Mouse (Mus musculus) ovary, postnatal 14 days (tissue): Measurements from ENCODE around the gene Pced1b.

Experiments
- DNase-seq: peaks from one replicate; pipeline ENCODE4 v3.0.0; 2022; ENCODE audit warnings: low spot score

Pced1b gene

GRCm38 (mm10) chr15:97397793-97398192 lies 150.9 kb downstream of the Pced1b start:
- no peak for DNase-seq

GRCm38 (mm10) chr15:97400866-97401265 lies 154.0 kb downstream of the Pced1b start:
- DNase-seq, result no peak

GRCm38 (mm10) chr15:97404483-97404882 lies 157.6 kb downstream of the Pced1b start:
- DNase-seq, result no peak

GRCm38 (mm10) chr15:97404998-97405397 lies 158.1 kb downstream of the Pced1b start:
- DNase-seq, result no peak

GRCm38 (mm10) chr15:97406105-97406504 lies 159.2 kb downstream of the Pced1b start:
- DNase-seq, result no peak

DNA sequence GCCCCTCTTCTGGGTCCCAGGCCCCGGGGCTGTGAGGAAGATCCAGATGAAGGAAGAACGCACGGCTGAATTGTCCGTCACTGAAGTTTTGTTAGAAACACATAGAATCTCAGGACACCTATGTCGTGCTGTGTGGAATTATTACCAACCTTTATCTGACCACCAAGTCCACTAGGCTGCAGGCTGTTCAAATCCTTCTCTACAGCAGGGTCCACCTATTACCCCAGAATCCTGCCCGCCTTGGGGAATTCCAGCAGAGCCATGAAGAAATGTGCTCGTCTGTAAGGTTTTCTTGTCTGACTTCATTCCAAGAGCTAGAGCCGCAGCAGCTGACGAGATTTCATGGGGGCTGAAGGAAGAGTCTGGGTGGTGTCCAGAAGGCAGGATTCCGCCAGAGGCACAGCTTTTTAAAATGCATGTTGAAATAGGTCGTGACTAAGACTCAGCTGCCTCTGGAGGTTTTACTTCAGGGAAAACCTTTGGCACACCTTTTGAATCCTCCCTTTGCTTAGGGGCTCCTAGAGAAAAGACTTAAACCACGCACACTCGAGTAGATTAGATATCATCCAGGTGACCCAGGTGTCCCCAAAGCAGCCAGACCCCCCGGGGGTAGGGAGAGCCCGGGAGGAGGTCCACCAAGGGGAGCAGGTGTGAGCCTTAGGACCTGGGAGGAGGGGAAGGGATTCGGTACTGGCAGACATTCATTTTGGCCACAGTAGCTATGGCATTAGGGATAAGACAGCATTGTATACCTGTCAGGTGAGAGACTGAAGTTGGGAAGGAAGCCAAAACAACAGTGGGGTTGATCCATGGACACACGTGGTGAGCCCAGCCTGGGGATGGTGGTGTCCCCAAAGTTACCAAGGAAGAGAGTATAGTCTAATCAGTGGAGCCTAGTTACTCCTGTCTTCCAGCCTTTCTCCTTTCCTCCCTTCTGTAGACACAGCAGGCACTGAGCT lies 160.9 kb downstream of the Pced1b start:
- peak; percentile 19 for DNase-seq

DNA sequence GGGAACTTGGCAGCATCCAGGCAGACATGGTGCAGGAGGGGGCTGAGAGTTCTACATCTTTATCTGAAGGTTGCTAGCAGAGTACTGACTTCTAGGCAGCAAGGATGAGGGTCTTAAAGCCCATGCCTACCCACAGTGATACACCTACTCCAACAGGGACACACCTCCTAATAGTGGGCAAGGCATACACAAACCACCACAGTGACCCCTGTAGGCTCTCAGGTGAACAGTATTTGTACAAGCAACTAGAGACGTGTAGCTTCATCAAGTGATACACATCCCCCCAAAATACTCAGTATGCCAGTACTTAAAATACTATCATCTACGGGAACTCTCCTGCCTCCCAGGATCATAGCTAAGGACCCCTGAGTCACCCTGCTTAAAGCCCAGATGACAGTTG lies 164.2 kb downstream of the Pced1b start:
- DNase-seq, result no peak

GRCm38 (mm10) chr15:97411671-97412070 lies 164.8 kb downstream of the Pced1b start:
- no peak for DNase-seq

- no peak for DNase-seq
These were observed 165.4 kb downstream of the Pced1b start for GRCm38 (mm10) chr15:97412308-97412707.

DNA sequence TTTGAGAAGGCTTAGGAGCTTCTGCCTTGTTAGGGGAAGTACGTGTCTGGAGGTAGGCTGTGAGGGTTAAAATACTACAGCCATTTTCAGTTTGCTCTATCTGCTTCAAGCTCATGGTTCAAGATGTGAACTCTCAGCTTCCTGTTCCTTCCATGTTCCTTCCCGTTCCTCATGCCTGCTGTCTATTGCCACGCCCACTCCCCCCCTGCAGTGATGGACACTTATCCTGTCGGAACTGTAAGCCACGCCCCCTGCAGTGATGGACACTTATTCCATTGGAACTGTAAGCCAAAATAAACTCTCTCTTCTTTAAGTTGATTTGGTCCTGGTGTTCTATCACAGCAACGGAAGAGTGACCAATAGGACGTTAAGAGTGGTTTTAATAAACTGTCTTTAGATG lies 166.0 kb downstream of the Pced1b start:
- DNase-seq, result no peak

DNA sequence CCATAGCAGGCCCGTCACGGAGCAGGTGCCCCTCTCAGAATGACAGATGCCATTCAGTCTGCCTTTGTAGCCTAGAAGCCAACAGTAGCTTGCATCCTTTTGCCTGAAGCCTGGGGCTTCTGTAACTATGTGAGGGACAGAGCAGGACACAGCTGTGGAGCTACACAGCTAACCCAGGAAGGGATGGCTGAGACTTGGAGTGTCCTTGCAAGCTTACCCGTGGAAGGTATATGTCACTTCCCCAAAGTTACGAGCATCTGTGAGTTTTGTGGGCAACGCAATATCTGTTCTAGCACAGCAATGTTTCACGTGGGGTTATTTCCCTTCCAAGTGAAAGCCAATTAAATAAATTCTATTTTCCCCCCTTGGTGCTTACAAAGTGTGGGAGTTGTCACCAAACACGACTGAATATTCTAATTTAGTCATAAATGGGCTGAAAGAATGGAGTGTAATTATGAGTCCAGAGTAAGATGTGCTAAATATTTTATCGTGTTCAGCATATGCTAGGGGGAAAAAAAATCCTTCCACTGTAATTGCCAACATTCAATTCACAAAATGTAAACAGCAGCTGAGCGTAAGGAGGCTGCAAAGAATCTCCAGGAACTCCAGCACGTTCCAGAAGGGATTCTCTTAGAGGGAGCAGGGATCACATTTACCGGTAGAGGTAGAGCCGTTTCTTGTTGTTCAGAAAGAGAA lies 168.0 kb downstream of the Pced1b start:
- DNase-seq, result no peak

DNA sequence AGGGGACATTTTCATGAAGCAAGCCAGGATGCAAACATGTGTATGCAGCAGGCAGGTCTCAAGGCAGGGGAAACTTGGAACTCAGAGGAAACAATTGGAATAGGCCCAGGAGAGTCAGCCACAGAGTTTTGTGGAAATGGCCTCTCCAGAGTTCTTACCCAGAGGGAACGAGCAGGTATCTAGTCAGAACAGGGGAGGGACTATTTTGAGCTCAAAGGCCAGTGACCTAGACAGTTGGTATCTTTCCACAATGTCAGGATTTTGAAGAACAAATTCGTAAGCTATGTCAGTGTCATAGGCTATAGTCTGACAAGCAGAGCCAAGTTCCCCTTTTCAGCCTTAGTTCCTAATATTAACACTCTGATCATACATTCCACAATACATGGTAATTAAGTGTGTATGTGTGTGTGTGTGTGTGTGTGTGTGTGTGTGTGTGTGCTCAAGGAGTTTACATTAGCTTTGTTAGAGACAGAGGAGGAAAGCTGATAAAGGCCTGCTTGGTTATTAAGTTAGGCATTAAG lies 168.6 kb downstream of the Pced1b start:
- DNase-seq, result no peak

- no peak for DNase-seq
These were observed 173.4 kb downstream of the Pced1b start for GRCm38 (mm10) chr15:97420292-97420691.

- no peak for DNase-seq
These were observed 174.6 kb downstream of the Pced1b start for GRCm38 (mm10) chr15:97421533-97421932.

DNA sequence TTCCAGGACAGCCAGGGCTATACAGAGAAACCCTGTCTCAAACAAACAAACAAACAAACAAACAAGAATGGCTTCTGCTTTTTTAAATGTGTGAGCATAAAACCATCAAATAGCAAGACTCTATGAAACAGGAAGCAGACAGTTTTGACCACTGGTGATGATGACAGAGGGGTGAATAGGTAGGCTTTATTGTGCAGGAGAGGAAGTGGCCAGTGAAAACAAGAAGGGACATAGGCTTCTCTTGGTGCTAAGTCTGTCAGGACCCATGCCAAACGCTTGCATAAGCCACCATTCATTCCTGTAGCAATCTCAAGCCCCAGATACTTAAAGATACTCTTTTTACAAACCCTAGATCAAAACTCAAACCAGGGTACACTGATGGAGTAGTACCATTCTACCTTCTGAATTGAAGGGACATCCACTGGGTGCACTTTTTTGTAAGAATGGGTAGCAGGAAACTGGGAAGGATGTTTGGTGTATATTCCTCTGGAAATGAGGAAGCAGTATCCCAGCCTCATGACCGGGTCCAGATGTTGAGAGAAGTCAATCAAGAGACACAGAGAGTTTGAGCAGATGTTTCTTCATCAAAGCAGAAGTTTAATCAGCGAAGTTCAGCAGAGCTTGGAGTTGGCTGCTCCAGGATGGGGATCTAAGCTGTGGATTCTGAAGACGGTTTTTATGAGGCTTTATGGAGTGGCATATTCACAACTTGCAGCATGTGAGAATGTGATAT lies 175.5 kb downstream of the Pced1b start:
- no peak for DNase-seq

- no peak for DNase-seq
These were observed 177.5 kb downstream of the Pced1b start for GRCm38 (mm10) chr15:97424375-97424774.

- no peak for DNase-seq
These were observed 178.1 kb downstream of the Pced1b start for GRCm38 (mm10) chr15:97424961-97425360.

GRCm38 (mm10) chr15:97429201-97429900 lies 182.4 kb downstream of the Pced1b start:
- no peak for DNase-seq

GRCm38 (mm10) chr15:97431533-97431932 lies 184.6 kb downstream of the Pced1b start:
- no peak for DNase-seq

- DNase-seq, result no peak
These were observed 185.3 kb downstream of the Pced1b start for GRCm38 (mm10) chr15:97432221-97432620.
